Mouse (Mus musculus): ENCODE measurements around the gene Duox2. TPM values are rescaled to one million over a fixed set of nuclear protein-coding genes. Genes with fewer than 3 reads are reported as not detected.

Duox2 gene
- polyA plus RNA-seq, 1 experiment: not detected

GRCm38 (mm10) chr2:122297271-122298095 lies 766 bp downstream of the Duox2 start:
- Histone ChIP-seq H3K4me3 (ENCODE audit: insufficient read depth, low read length) (no peak overlapping the region), H3K27ac (ENCODE audit: insufficient read depth, low read length) (no peak overlapping the region), H3K4me1 (ENCODE audit: control insufficient read depth, insufficient read depth, low read length) (0 out of 2 replicates have a peak, but pooled peaks cover 2% of the 10 kb centered on the region)
- TF ChIP-seq CTCF (IDR thresholded peaks at IDR 0.05; ENCODE audit: borderline replicate concordance, insufficient read depth, low read length) (no peak), POLR2A (IDR thresholded peaks at IDR 0.05; ENCODE audit: low read depth, low read length) (no peak)

GRCm38 (mm10) chr2:122294916-122295315 lies 3.3 kb downstream of the Duox2 start:
- Histone ChIP-seq H3K27ac (ENCODE audit: insufficient read depth, low read length) (no peak overlapping the region), H3K4me1 (ENCODE audit: control insufficient read depth, insufficient read depth, low read length) (0 out of 2 replicates have a peak, but pooled peaks cover 2% of the 10 kb centered on the region), H3K4me3 (ENCODE audit: insufficient read depth, low read length) (no peak overlapping the region)
- TF ChIP-seq CTCF (IDR thresholded peaks at IDR 0.05; ENCODE audit: borderline replicate concordance, insufficient read depth, low read length): no peak
- TF ChIP-seq POLR2A (IDR thresholded peaks at IDR 0.05; ENCODE audit: low read depth, low read length): no peak

DNA sequence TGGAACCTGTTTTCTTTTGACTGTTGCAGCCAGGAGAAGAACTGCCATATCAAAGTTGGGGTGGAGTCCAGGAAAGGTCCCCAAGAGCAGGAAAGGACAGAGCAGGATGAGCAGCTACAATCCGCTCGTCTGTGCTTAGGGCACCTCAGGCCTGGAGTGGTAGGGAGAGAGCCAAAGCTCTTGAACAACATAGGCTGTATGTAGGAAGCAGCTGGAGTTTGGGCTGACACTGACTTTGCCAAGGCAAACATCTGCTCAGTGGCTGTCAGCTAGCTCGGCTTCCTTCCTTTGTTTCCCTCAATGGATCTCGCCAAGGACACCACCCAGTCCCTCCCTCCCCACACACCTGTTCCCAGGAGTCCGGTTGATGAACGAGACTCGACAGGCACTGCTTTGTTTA lies 12.1 kb downstream of the Duox2 start:
- TF ChIP-seq CTCF (IDR thresholded peaks at IDR 0.05; ENCODE audit: borderline replicate concordance, insufficient read depth, low read length) (no peak), POLR2A (IDR thresholded peaks at IDR 0.05; ENCODE audit: low read depth, low read length) (no peak)
- H3K4me3 ChIP-seq (ENCODE audit: insufficient read depth, low read length): no peak overlapping the region
- no peaks in the 10 kb centered on the region for H3K4me1 ChIP-seq (ENCODE audit: control insufficient read depth, insufficient read depth, low read length)
- no peak overlapping the region for H3K27ac ChIP-seq (ENCODE audit: insufficient read depth, low read length)

GRCm38 (mm10) chr2:122284091-122284490 lies 14.2 kb downstream of the Duox2 start:
- Histone ChIP-seq H3K27ac (ENCODE audit: insufficient read depth, low read length) (no peak overlapping the region), H3K4me3 (ENCODE audit: insufficient read depth, low read length) (no peak overlapping the region), H3K4me1 (ENCODE audit: control insufficient read depth, insufficient read depth, low read length) (no peaks in the 10 kb centered on the region)
- TF ChIP-seq POLR2A (IDR thresholded peaks at IDR 0.05; ENCODE audit: low read depth, low read length): no peak
- no peak for TF ChIP-seq CTCF (IDR thresholded peaks at IDR 0.05; ENCODE audit: borderline replicate concordance, insufficient read depth, low read length)

DNA sequence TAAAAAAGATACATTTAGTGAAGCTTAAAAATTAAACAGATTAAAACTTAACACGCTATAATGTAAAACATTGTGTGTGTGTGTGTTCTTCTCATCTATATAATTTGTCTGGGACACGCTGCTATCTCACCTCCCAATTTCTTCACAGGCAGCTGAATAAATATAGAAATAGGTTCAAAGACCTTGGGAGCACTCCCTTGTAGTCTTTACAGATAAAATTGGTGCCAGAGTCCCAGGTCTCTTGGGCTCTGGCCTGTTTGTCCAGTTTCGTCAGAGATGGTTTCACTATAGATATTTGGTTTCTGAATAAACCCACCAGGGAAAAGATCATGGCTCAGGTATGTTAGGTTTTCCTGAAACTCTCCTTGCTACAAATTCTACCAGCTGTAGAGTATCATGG lies 19.5 kb downstream of the Duox2 start:
- TF ChIP-seq CTCF (IDR thresholded peaks at IDR 0.05; ENCODE audit: borderline replicate concordance, insufficient read depth, low read length) (no peak), POLR2A (IDR thresholded peaks at IDR 0.05; ENCODE audit: low read depth, low read length) (no peak)
- Histone ChIP-seq H3K27ac (ENCODE audit: insufficient read depth, low read length) (no peak overlapping the region), H3K4me1 (ENCODE audit: control insufficient read depth, insufficient read depth, low read length) (no peaks in the 10 kb centered on the region), H3K4me3 (ENCODE audit: insufficient read depth, low read length) (no peak overlapping the region)

GRCm38 (mm10) chr2:122266407-122267193 lies 31.6 kb downstream of the Duox2 start:
- H3K4me3 ChIP-seq (ENCODE audit: insufficient read depth, low read length): no peak overlapping the region
- H3K27ac ChIP-seq (ENCODE audit: insufficient read depth, low read length): no peak overlapping the region
- no peak for TF ChIP-seq POLR2A (IDR thresholded peaks at IDR 0.05; ENCODE audit: low read depth, low read length)
- TF ChIP-seq CTCF (IDR thresholded peaks at IDR 0.05; ENCODE audit: borderline replicate concordance, insufficient read depth, low read length): no peak
- no peaks in the 10 kb centered on the region for H3K4me1 ChIP-seq (ENCODE audit: control insufficient read depth, insufficient read depth, low read length)

GRCm38 (mm10) chr2:122264690-122265089 lies 33.6 kb downstream of the Duox2 start:
- no peak overlapping the region for H3K4me3 ChIP-seq (ENCODE audit: insufficient read depth, low read length)
- H3K27ac ChIP-seq (ENCODE audit: insufficient read depth, low read length): no peak overlapping the region
- no peak for TF ChIP-seq CTCF (IDR thresholded peaks at IDR 0.05; ENCODE audit: borderline replicate concordance, insufficient read depth, low read length)
- TF ChIP-seq POLR2A (IDR thresholded peaks at IDR 0.05; ENCODE audit: low read depth, low read length): no peak
- no peaks in the 10 kb centered on the region for H3K4me1 ChIP-seq (ENCODE audit: control insufficient read depth, insufficient read depth, low read length)

DNA sequence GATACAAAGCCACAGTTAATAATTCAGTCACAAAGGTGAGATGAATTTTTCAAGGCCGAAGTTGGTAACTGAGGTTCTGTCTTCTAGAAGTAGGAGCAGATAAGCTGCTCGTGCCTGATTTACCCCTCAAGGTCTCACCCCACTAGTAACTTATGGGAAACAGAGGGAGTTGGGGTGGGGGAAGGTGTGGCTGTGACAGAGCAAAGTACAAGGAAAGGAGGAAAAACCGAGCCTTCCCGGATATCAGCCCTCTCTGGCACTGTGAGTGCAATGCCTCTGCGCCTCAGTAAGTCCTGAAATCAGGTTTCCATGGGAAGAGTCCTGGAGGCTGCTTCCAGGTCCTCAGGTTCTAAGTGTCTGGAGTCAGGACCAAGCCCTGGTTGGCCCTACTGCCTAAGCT lies 37.5 kb downstream of the Duox2 start:
- TF ChIP-seq CTCF (IDR thresholded peaks at IDR 0.05; ENCODE audit: borderline replicate concordance, insufficient read depth, low read length) (no peak), POLR2A (IDR thresholded peaks at IDR 0.05; ENCODE audit: low read depth, low read length) (no peak)
- no peak overlapping the region for H3K27ac ChIP-seq (ENCODE audit: insufficient read depth, low read length)
- no peaks in the 10 kb centered on the region for H3K4me1 ChIP-seq (ENCODE audit: control insufficient read depth, insufficient read depth, low read length)
- no peak overlapping the region for H3K4me3 ChIP-seq (ENCODE audit: insufficient read depth, low read length)

DNA sequence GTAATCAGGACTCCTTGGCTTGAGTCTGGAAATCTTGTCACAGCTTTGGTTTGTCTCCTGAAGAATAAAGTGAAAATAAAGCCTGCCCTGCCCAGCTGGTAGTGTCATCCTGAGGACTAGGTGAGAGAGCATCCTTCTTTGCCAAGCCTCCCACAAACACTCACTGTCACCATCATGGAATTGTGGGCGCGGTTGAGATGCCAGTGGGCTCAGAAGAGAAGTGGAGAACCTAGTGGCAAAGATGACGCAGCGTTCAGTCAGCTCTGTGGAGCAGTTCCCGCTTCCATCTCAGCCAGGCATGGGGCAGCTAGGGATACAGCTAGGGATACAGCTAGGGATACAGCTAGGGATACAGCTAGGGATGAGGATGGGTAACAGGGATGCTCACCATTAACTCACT lies 42.3 kb downstream of the Duox2 start:
- Histone ChIP-seq H3K27ac (ENCODE audit: insufficient read depth, low read length) (no peak overlapping the region), H3K4me3 (ENCODE audit: insufficient read depth, low read length) (no peak overlapping the region), H3K4me1 (ENCODE audit: control insufficient read depth, insufficient read depth, low read length) (no peaks in the 10 kb centered on the region)
- TF ChIP-seq CTCF (IDR thresholded peaks at IDR 0.05; ENCODE audit: borderline replicate concordance, insufficient read depth, low read length): no peak
- no peak for TF ChIP-seq POLR2A (IDR thresholded peaks at IDR 0.05; ENCODE audit: low read depth, low read length)

DNA sequence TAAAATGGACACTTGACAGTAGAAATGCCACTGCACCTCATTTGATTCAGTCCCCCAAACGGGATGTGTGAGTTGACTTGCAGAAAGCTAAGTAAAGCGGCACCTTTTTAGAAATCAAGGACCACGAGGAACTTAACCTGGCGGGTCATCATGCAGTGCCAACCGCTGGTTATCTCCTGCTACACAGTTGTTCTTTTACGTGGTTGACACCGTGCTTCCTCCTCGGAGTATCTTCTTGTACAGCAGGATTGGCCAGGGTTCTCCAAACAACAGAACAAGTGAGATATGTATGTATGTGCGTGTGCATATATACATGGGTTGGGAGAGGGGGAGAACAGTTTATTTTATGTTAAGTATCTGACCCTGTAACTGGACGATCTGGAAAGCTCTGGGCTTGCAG lies 50.5 kb downstream of the Duox2 start:
- H3K4me3 ChIP-seq (ENCODE audit: insufficient read depth, low read length): no peak overlapping the region
- H3K4me1 ChIP-seq (ENCODE audit: control insufficient read depth, insufficient read depth, low read length): no peaks in the 10 kb centered on the region
- no peak overlapping the region for H3K27ac ChIP-seq (ENCODE audit: insufficient read depth, low read length)
- TF ChIP-seq CTCF (IDR thresholded peaks at IDR 0.05; ENCODE audit: borderline replicate concordance, insufficient read depth, low read length) (no peak), POLR2A (IDR thresholded peaks at IDR 0.05; ENCODE audit: low read depth, low read length) (no peak)

All from embryonic fibroblast, embryonic 13.5 days (primary cell).